Mouse (Mus musculus) spleen, postnatal 4 days (tissue): ENCODE measurements around the gene Dnajb11.

Experiments
- DNase-seq, 2 experiments: peaks; one replicate each; pipeline ENCODE4 v3.0.0; 2022; ENCODE audit warnings: low spot score in 2 of 2

Gene Dnajb11

GRCm38 (mm10) chr16:22881487-22881886 is 23.8 kb downstream of the Dnajb11 start:
- no peak for DNase-seq

GRCm38 (mm10) chr16:22883441-22883840 is 25.8 kb downstream of the Dnajb11 start:
- no peak for DNase-seq

- no peak for DNase-seq
These were observed 27.7 kb downstream of the Dnajb11 start for GRCm38 (mm10) chr16:22885356-22885755.

- no peak for DNase-seq
These were observed 29.1 kb downstream of the Dnajb11 start for GRCm38 (mm10) chr16:22886726-22887125.

- no peak for DNase-seq
These were observed 31.2 kb downstream of the Dnajb11 start for GRCm38 (mm10) chr16:22888835-22889234.

- no peak for DNase-seq
These were observed 32.1 kb downstream of the Dnajb11 start for GRCm38 (mm10) chr16:22889716-22890115.

- no peak for DNase-seq
These were observed 33.3 kb downstream of the Dnajb11 start, which contains the start of gene Ahsg for GRCm38 (mm10) chr16:22890683-22891510. Gene Ahsg (plus strand): TSS chr16:22891277.

- no peak for DNase-seq
These were observed 34.1 kb downstream of the Dnajb11 start for GRCm38 (mm10) chr16:22891733-22892154.

GRCm38 (mm10) chr16:22894095-22894494 is 36.5 kb downstream of the Dnajb11 start:
- DNase-seq: no peak

- DNase-seq: no peak
These were observed 39.0 kb downstream of the Dnajb11 start for GRCm38 (mm10) chr16:22896618-22897017.

- DNase-seq: no peak
These were observed 41.7 kb downstream of the Dnajb11 start for GRCm38 (mm10) chr16:22899346-22899745.

- no peak for DNase-seq
These were observed 42.4 kb downstream of the Dnajb11 start for GRCm38 (mm10) chr16:22899866-22900570.

- DNase-seq: no peak
These were observed 43.7 kb downstream of the Dnajb11 start for GRCm38 (mm10) chr16:22901326-22901725.

GRCm38 (mm10) chr16:22909290-22909689 is 51.6 kb downstream of the Dnajb11 start:
- DNase-seq: no peak

GRCm38 (mm10) chr16:22911986-22912385 is 54.3 kb downstream of the Dnajb11 start:
- no peak for DNase-seq

GRCm38 (mm10) chr16:22912886-22913285 is 55.2 kb downstream of the Dnajb11 start:
- no peak for DNase-seq

- no peak for DNase-seq
These were observed 56.6 kb downstream of the Dnajb11 start for GRCm38 (mm10) chr16:22914276-22914675.

- DNase-seq: no peak
These were observed 60.4 kb downstream of the Dnajb11 start, which contains the start of gene Fetub for GRCm38 (mm10) chr16:22918034-22918433. Gene Fetub (plus strand): TSS chr16:22918334.

- DNase-seq: no peak
These were observed 61.1 kb downstream of the Dnajb11 start for GRCm38 (mm10) chr16:22918664-22919312.

GRCm38 (mm10) chr16:22919971-22920854 is 62.6 kb downstream of the Dnajb11 start:
- DNase-seq: no peak

GRCm38 (mm10) chr16:22921761-22922160 is 64.1 kb downstream of the Dnajb11 start:
- DNase-seq: no peak
